Mouse (Mus musculus) heart, embryonic 11.5 days (tissue): ENCODE data around the gene Khdrbs1. TPM values are rescaled to one million over a fixed set of nuclear protein-coding genes. Genes with fewer than 3 reads are reported as not detected.
A peak's percentile ranks its signal among the peaks of the same experiment; 100 is the strongest.

Experiments used
- ATAC-seq: fragments of 200-750 bp; cut with Nextera tagmentation; replicated peaks from 2 replicates; pipeline ENCODE4 v1.8.0; 2017; ENCODE audit warnings: moderate library complexity; ENCODE audit not compliant: insufficient number of reproducible peaks, low FRiP score, low TSS enrichment
- H3K27ac ChIP-seq: fragments of 300-500 bp; sonication (generic); 2 replicates; pipeline ENCODE4 v1.5.1; 2014; ENCODE audit warnings: mild to moderate bottlenecking, low read depth, low read length
- H3K27me3 ChIP-seq: fragments of 300-500 bp; sonication (generic); 2 replicates; pipeline ENCODE4 v1.6.1; 2014; ENCODE audit warnings: mild to moderate bottlenecking, low read length, mixed read lengths; ENCODE audit not compliant: control insufficient read depth, insufficient read depth
- H3K36me3 ChIP-seq: fragments of 300-500 bp; sonication (generic); 2 replicates; pipeline ENCODE4 v1.6.1; 2014; ENCODE audit warnings: mild to moderate bottlenecking, low read length, moderate library complexity, mixed read lengths; ENCODE audit not compliant: control insufficient read depth, insufficient read depth
- H3K4me1 ChIP-seq: fragments of 300-500 bp; sonication (generic); 2 replicates; pipeline ENCODE4 v1.6.1; 2014; ENCODE audit warnings: low read length; ENCODE audit not compliant: control insufficient read depth, insufficient read depth
- H3K4me2 ChIP-seq: fragments of 300-500 bp; sonication (generic); 2 replicates; pipeline ENCODE4 v1.6.1; 2014; ENCODE audit warnings: mild to moderate bottlenecking, moderate library complexity
- H3K4me3 ChIP-seq: fragments of 300-500 bp; sonication (generic); 2 replicates; pipeline ENCODE4 v1.5.1; 2014; ENCODE audit warnings: low read depth, low read length
- H3K9ac ChIP-seq: fragments of 300-500 bp; sonication (generic); 2 replicates; pipeline ENCODE4 v1.6.1; 2014; ENCODE audit warnings: mild to moderate bottlenecking, low read depth, low read length, moderate library complexity
- H3K9me3 ChIP-seq: fragments of 300-500 bp; sonication (generic); replicated peaks from 2 replicates; pipeline ENCODE4 v1.6.1; 2016; ENCODE audit warnings: low read length; ENCODE audit not compliant: control insufficient read depth
- WGBS: fragments of 180-500 bp; shearing (Covaris S2); extraction: QIAGEN DNeasy Blood & Tissue Kit; methylation state at CpG from one replicate; pipeline ENCODE4 v1.1.7; 2014; ENCODE audit not compliant: insufficient replicate concordance; 5-methylcytosine and 5-hydroxymethylcytosine counted together
- polyA plus RNA-seq: library from polyadenylated mRNA; unstranded; fragments of >200 nt; fragmentation: Nextera tagmentation; extraction: Ambion mirVana; gene quantifications from 2 replicates; pipeline ENCODE4 v1.2.1, GENCODE M21; 2014

Gene Khdrbs1
- 73.0 and 83.1 TPM in 2 replicates for polyA plus RNA-seq

GRCm38 (mm10) chr4:129742232-129743009, at the start of gene Khdrbs1:
TSS of gene Khdrbs1 (minus strand) at chr4:129742303.
- no peaks in the 10 kb centered on the region for H3K27me3 ChIP-seq
- H3K4me1 ChIP-seq = peaks cover 18% of the 10 kb centered on the region
- H3K36me3 ChIP-seq = no peaks in the 10 kb centered on the region
- H3K9me3 ChIP-seq = no peaks in the 10 kb centered on the region
- peak within 1 kb of the TSS; percentile 81 for H3K4me3 ChIP-seq
- peak within 1 kb of the TSS; percentile 94 for H3K9ac ChIP-seq
- peak within 1 kb of the TSS; percentile 69 for H3K4me2 ChIP-seq
- WGBS = under 1% methylated on average over 68 of the region's 76 CpGs
- ATAC-seq = peak; percentile 91
- H3K27ac ChIP-seq = peak within 1 kb of the TSS; percentile 100

DNA sequence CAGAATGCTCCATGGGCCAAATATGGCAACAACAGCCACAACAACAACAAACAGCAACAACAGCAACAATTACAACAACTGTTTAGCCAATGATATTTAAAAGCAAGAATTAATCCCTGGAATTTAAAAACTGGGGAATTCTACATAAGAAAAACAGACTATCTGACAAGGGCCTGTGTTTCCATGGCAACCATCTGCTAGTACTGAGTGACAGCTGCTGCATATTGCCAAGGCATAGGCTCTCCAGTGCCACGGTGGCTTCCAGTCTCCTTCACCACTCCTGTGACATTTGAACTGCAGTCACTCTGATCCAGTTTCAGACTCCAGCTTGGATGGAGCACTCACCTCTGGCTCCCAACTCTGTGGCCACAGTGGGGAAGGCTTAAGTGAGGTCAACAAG, 49.3 kb upstream of the Khdrbs1 start:
- H3K9ac ChIP-seq = no peak overlapping the region
- no peak overlapping the region for H3K27ac ChIP-seq
- H3K4me1 ChIP-seq = peaks cover 26% of the 10 kb centered on the region
- H3K4me3 ChIP-seq = no peak overlapping the region
- no peak for ATAC-seq
- 39% methylated on average over 1 of the region's 1 CpGs for WGBS
- H3K9me3 ChIP-seq = no peaks in the 10 kb centered on the region
- no peak overlapping the region for H3K4me2 ChIP-seq
- H3K27me3 ChIP-seq = no peaks in the 10 kb centered on the region
- no peaks in the 10 kb centered on the region for H3K36me3 ChIP-seq

DNA sequence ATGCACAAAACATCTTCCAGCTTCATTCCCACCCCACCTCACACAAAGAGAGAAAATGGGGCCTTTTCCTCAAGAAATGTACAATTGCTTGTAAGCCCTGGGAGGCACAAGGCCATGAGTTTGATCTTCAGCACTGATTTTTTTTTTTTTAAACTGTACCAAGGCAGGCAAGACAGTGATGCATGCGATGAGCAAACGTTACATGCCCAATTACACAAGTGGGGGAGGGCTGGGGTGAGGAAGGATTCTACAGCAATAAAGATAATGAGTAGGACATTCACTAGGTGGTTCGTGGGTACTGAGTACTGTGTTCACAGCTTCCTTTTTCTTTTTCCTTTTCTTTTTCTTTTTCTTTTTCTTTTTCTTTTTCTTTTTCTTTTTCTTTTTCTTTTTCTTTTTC, 48.4 kb upstream of the Khdrbs1 start:
- Histone ChIP-seq H3K9ac (no peak overlapping the region), H3K4me3 (no peak overlapping the region), H3K4me1 (peaks cover 20% of the 10 kb centered on the region), H3K27me3 (no peaks in the 10 kb centered on the region), H3K9me3 (no peaks in the 10 kb centered on the region), H3K4me2 (no peak overlapping the region), H3K27ac (no peak overlapping the region), H3K36me3 (no peaks in the 10 kb centered on the region)
- no peak for ATAC-seq
- WGBS = 73% methylated on average over 3 of the region's 3 CpGs

DNA sequence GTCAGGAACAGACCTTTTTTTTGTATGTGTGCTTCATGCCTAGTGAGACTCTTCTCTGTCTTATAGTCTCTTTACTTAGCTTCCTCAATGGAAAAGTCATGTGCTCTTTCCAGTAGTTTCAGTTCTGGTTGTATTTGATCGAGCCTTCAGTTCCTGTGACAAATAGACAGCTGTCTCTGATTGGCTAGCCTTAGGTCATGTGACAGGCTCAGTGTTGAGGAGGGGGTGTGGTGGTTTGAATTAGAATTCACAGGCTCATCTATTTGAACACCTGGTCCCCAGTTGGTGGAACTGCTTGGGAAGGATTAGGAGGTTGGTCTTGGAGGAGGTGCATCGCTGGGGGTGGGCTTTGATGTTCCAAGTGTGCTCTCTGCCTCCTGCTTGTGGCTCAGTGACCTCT, 47.5 kb upstream of the Khdrbs1 start:
- ATAC-seq = no peak
- peaks cover 11% of the 10 kb centered on the region; the same call in 1 of the 2 replicates for H3K4me1 ChIP-seq
- no peak overlapping the region for H3K9ac ChIP-seq
- no peak overlapping the region for H3K4me2 ChIP-seq
- H3K4me3 ChIP-seq = no peak overlapping the region
- no peaks in the 10 kb centered on the region for H3K27me3 ChIP-seq
- H3K9me3 ChIP-seq = no peaks in the 10 kb centered on the region
- H3K27ac ChIP-seq = no peak overlapping the region
- 92% methylated on average over 2 of the region's 2 CpGs for WGBS
- H3K36me3 ChIP-seq = no peaks in the 10 kb centered on the region

GRCm38 (mm10) chr4:129788693-129789092, 46.6 kb upstream of the Khdrbs1 start:
- H3K36me3 ChIP-seq = no peaks in the 10 kb centered on the region
- ATAC-seq = no peak
- no peaks in the 10 kb centered on the region for H3K27me3 ChIP-seq
- H3K9me3 ChIP-seq = no peaks in the 10 kb centered on the region
- H3K4me2 ChIP-seq = no peak overlapping the region
- no peak overlapping the region for H3K9ac ChIP-seq
- no peak overlapping the region for H3K27ac ChIP-seq
- no peak overlapping the region for H3K4me3 ChIP-seq
- 0 out of 2 replicates have a peak, but pooled peaks cover 7% of the 10 kb centered on the region for H3K4me1 ChIP-seq
- 66% methylated on average over 8 of the region's 8 CpGs for WGBS

DNA sequence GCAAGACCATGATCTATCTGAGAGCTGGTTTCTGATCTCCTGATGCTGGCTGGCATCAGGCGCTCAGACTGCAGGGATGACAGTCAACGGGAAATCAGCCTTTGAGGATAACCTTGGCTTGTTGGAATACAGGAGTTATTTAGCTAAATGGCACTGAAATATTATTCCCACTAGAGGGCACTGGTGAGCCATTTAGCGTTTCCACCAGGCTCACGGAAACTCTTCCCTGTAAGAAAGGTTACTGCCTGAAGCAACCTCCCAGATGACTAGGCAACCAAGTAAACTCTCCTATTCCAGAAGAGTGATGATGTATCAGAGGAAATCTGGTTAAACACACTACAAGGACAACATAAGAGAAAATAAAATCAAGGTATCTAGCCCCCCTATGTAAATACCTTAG, 43.1 kb upstream of the Khdrbs1 start:
- no peak overlapping the region for H3K4me2 ChIP-seq
- 3% methylated on average over 4 of the region's 4 CpGs for WGBS
- H3K9me3 ChIP-seq = no peaks in the 10 kb centered on the region
- H3K27ac ChIP-seq = no peak overlapping the region
- ATAC-seq = no peak
- no peak overlapping the region for H3K4me3 ChIP-seq
- peaks cover 9% of the 10 kb centered on the region; the same call in 1 of the 2 replicates for H3K4me1 ChIP-seq
- H3K9ac ChIP-seq = no peak overlapping the region
- no peaks in the 10 kb centered on the region for H3K36me3 ChIP-seq
- no peaks in the 10 kb centered on the region for H3K27me3 ChIP-seq

GRCm38 (mm10) chr4:129783506-129783905, 41.4 kb upstream of the Khdrbs1 start:
- Histone ChIP-seq H3K4me1 (peaks cover 9% of the 10 kb centered on the region; the same call in 1 of the 2 replicates), H3K9ac (no peak overlapping the region), H3K9me3 (no peaks in the 10 kb centered on the region), H3K36me3 (no peaks in the 10 kb centered on the region), H3K4me2 (no peak overlapping the region), H3K27me3 (no peaks in the 10 kb centered on the region), H3K4me3 (no peak overlapping the region), H3K27ac (no peak overlapping the region)
- no peak for ATAC-seq
- 84% methylated on average over 5 of the region's 5 CpGs for WGBS

DNA sequence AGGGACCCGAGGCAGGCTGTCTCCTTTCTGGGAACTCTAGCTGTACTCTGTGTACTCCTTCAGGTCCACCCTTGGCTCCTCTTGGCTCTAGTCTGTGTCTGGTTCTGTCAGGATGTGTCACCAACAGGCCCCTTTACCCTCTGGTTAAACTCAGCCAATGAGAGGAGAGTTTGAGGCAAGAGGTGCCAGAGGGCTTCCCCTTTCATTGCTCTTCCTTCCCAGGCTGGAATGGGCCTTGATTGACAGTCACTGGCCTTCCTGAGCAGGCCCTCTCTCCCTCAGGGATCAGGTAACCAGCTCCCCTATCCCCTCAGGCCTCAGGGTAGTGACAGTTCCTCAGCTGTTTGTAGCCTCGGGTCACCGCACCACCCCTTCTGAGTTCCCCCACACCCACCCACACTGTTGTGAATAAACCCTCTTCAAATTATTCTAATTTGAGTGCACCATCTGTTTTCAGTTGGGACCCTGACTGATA, 40.8 kb upstream of the Khdrbs1 start:
- peaks cover 9% of the 10 kb centered on the region; the same call in 1 of the 2 replicates for H3K4me1 ChIP-seq
- H3K9ac ChIP-seq = no peak overlapping the region
- H3K27ac ChIP-seq = no peak overlapping the region
- no peaks in the 10 kb centered on the region for H3K27me3 ChIP-seq
- no peak overlapping the region for H3K4me2 ChIP-seq
- no peaks in the 10 kb centered on the region for H3K36me3 ChIP-seq
- H3K4me3 ChIP-seq = no peak overlapping the region
- ATAC-seq = no peak
- no peaks in the 10 kb centered on the region for H3K9me3 ChIP-seq
- 47% methylated on average over 3 of the region's 3 CpGs for WGBS
